Mouse (Mus musculus) brown adipose tissue, adult 24 weeks (tissue): Measurements from ENCODE around the gene Ripply1. TPM values are rescaled to one million over a fixed set of nuclear protein-coding genes. Genes with fewer than 3 reads are reported as not detected.

ENCODE experiments used
- H3K27ac ChIP-seq: fragments of 200-500 bp; replicated peaks from 2 replicates; pipeline ENCODE4 v1.5.1; 2012; ENCODE audit warnings: low read depth, mild to moderate bottlenecking, low read length
- H3K4me1 ChIP-seq: fragments of 200-500 bp; 2 replicates; pipeline ENCODE4 v1.6.1; 2012; ENCODE audit warnings: low read length, mixed read lengths; ENCODE audit not compliant: control insufficient read depth, insufficient read depth, insufficient read length
- H3K4me3 ChIP-seq: fragments of 200-500 bp; 2 replicates; pipeline ENCODE4 v1.5.1; 2012; ENCODE audit warnings: low read depth, mild to moderate bottlenecking, low read length, moderate library complexity; ENCODE audit not compliant: insufficient read depth
- polyA plus RNA-seq: library from polyadenylated mRNA; stranded (reverse); fragments of >200 nt; gene quantifications from 2 replicates; pipeline ENCODE4 v1.2.4, GENCODE M21; 2012; ENCODE audit not compliant: missing spikeins, insufficient read depth, insufficient read length

The Ripply1 gene
- polyA plus RNA-seq, 1 experiment = not detected

DNA sequence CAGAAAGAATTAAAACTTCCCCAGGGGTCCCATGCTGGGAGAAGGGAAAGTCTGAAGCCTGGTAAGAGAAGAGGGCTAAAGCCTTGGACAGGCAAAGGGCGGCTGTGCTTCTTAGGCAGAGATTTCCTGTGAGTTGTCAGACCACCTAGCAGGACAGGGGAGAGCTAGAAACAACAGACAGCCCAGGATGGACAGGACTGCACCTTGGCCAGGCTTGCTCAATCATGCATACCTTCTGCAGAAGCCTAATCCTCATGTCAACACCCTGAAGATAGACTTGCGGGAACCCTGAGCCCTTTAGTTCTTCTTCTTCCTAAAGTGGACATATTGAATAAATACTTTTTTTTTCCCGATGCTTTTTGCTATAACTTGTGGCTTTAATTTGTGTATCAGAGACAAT lies 17.8 kb upstream of the Ripply1 start:
- Histone ChIP-seq H3K4me1 (no peaks in the 10 kb centered on the region; the same call in 1 of the 2 replicates), H3K4me3 (no peak overlapping the region), H3K27ac (no peak overlapping the region)

DNA sequence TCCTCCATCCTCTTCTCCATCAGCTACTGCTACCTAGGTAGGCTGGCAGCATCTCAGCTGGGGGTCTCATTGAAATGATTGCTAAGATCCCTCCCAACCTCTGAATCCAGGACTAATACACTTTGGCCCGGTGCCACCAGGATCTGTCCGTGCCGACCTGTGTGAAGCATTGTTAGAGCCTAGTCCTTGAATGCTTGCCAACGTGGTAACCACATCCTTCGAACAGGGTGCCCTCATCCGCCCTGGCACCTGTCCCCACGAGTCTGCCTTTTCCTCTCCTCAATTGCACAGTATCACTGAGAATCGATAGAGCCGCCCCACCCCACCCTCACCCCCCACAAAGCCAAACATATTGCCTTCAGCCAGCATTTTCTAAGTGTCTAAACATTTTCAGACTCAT lies 15.7 kb upstream of the Ripply1 start:
- H3K27ac ChIP-seq = no peak overlapping the region
- H3K4me3 ChIP-seq = no peak overlapping the region
- H3K4me1 ChIP-seq = no peaks in the 10 kb centered on the region; the same call in 1 of the 2 replicates

DNA sequence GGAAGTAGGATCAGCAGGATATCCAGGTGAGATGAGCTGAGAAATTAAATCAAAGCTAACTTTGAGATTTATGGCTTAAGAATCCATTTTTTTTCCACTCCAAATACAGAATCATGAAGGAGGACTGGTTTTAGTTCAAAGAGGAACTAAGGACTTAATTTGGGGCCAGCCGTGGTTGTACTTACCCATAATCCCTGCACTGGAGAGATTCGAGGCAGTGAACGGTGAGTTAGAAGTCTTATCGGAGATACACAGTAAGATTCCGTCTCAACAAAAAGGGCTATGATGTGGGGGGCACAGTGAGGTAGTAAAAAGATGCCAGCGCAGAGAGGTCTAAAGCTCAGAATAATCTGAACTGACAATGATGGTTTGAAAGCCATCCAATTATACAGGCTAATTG lies 13.9 kb upstream of the Ripply1 start:
- H3K27ac ChIP-seq = no peak overlapping the region
- H3K4me3 ChIP-seq = no peak overlapping the region
- H3K4me1 ChIP-seq = no peaks in the 10 kb centered on the region; the same call in 1 of the 2 replicates

DNA sequence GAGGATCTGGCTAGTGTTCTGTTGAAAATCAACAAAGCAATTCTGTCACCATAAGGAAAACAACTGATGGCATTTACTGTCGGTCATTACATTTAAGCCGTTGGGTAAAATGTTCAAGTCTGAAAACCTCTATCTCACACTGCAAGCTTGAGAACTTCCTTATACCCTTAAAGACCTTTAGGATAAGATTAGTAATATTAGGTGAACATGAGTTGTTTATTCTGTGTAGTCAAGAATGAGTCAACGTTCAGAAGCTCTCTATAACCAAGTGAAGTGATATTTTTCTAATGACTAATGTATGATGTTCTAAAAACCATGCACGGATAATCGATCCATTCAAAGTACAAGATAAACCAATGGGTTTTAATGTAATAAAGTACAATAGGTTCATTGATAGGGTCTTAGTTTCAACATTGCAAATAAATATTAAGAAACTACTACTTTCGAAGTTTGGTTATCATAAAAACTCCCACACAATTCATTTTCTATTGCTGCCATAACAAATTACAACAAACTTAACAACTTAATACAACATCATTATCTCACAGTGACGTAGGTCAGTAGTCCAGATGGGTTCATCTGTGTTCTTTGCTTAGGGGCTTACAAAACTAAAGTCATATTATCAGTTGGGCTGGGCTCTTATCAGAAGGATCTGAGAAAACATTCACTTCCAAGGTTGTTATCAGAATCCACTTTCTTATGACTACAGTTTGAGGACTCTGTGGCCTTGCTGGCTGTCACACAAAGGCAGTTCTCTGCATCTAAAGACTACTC lies 12.1 kb upstream of the Ripply1 start:
- Histone ChIP-seq H3K4me1 (no peaks in the 10 kb centered on the region), H3K27ac (no peak overlapping the region), H3K4me3 (no peak overlapping the region)

DNA sequence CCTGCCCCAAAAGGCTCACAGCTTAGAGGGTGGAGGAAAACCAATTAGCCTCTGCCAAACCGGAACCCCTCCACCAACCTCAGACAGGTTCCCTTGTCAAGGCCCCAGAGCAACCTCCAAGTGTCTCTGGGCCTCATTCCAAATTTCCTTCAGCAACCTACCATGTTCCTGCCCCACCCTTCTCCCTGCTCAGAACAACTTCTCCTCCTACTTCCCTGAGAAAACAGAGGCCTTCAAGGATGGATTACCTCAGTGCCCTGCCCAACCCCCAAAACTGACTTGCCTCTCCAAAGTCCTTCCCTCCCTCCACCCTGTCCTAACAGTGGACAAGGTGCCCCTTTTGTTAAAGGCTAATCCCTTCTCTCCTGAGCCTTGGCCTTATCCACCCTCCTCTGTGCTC lies 3.6 kb upstream of the Ripply1 start:
- Histone ChIP-seq H3K27ac (no peak overlapping the region), H3K4me1 (no peaks in the 10 kb centered on the region)

DNA sequence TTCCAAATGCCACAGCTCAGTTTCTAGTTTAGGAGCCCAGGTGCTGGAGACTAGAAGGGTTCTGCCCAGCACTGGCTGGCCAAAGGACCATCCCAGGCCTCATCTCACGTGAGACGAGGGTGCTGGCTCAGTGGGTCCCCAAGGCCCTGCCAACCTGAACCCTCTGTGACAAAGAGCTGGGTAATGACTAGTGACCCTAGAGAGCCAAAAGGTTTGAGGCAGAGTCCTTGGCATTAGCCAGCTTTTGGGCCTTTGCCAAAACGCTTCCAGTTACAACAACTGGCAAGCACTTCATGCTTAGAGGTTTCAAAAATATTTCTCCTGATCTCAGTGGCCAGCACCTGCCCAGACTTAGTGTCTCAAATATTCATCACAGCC lies 881 bp upstream of the Ripply1 start:
- Histone ChIP-seq H3K4me1 (no peaks in the 10 kb centered on the region), H3K4me3 (no peak overlapping the region), H3K27ac (no peak overlapping the region)

More for the DNA sequence above, 3.6 kb upstream of the Ripply1 start:
- H3K4me3 ChIP-seq = no peak overlapping the region

DNA sequence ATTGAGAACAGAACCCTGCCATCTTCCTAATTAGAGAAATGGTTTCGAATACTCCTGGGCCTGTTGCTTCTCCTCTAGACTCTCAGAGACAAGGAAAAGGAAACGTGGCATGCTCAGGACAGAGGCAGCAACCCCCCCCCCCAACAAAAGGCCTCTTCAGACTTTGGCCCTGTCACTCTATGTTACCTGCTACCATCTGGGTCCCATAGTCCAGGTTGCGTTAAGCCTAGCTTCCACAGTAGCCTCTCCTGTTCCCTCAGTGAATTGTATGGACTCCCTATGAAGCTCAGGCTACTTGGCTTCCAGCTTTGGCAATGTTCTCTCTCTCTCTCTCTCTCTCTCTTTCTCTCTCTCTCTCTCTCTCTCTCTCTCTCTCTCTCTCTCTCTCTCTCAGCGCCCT lies 590 bp downstream of the Ripply1 start:
- Histone ChIP-seq H3K4me3 (no peak overlapping the region), H3K27ac (no peak overlapping the region), H3K4me1 (no peaks in the 10 kb centered on the region)

DNA sequence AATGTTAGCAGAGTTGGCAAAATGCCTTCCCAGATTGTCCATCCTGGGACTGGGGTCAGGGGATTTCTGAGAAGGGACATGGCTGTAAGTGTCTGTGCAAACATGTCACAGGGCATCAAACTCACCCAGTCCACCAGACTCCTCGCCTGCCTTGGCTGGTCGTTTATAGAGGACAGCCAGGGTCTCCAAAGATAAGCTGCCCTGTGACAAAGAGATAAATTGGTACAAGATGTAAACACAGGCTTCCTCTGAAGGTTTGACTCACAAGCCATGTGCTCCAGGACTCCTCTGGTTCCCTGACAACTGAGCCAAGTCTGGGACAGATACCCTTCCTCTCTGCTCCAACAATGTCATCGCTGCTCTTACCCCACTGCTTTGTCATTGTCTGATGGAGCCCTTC lies 1.2 kb downstream of the Ripply1 start:
- no peaks in the 10 kb centered on the region for H3K4me1 ChIP-seq
- no peak overlapping the region for H3K4me3 ChIP-seq
- no peak overlapping the region for H3K27ac ChIP-seq

DNA sequence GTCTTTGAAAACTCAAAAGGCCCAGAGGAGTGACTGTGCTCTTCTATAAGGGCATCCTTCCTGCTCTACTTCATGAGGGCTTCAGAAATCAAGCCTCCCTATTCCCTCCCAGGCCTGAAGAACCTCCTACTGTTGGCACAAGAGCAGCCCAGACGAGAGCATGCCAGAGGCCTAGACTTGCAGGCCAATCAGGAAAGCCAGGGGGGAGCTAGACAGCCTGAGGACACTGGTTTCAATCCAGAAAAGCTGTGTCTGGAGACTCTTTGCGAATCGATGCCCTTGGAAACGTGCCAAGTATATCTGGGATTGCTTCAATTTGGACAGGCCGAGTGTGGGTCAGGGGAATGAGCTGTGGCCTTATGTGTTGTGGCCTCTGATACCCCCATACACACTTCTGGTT lies 2.8 kb downstream of the Ripply1 start:
- Histone ChIP-seq H3K4me3 (no peak overlapping the region), H3K4me1 (no peaks in the 10 kb centered on the region), H3K27ac (no peak overlapping the region)

DNA sequence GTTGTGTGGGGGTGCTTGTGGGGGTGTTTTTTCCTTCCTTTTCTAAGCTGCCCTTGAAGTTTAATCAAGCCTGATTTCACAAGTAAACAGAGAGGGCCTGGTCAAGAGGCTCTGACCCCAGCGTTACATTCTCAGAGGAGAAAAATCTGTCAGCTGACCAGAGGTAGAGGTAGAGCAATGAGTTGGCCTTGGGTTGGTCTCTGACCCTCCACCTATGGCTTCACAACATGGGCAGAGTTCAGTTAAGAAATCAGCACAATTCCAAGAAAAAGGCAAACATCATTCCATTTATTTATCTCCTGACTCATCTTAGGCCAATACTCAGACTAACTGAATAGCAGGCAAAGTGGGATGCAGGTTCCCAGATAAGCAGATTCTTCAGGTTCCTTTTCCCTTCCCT lies 3.3 kb downstream of the Ripply1 start:
- Histone ChIP-seq H3K4me1 (no peaks in the 10 kb centered on the region), H3K27ac (no peak overlapping the region), H3K4me3 (no peak overlapping the region)

DNA sequence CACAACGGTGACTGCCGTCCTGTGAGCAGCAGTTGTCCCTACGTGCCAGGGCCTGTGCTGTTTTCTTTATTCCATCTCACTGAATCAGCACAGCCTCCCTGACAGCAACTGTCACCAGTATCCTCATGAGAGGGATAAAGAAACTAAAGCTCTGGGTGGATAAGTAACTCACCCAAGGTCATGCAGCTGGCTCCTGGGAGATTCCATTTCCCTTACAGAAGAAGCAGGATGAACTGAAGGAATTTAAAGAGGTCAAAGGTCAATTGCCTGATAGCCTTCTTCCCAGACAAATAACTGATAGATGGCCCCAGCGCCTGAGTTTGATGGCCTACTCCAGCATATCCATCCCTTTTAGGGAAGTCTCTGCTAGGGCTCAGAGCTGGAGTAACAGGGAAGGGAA lies 4.8 kb downstream of the Ripply1 start:
- no peak overlapping the region for H3K4me3 ChIP-seq
- no peak overlapping the region for H3K27ac ChIP-seq
- H3K4me1 ChIP-seq = no peaks in the 10 kb centered on the region

DNA sequence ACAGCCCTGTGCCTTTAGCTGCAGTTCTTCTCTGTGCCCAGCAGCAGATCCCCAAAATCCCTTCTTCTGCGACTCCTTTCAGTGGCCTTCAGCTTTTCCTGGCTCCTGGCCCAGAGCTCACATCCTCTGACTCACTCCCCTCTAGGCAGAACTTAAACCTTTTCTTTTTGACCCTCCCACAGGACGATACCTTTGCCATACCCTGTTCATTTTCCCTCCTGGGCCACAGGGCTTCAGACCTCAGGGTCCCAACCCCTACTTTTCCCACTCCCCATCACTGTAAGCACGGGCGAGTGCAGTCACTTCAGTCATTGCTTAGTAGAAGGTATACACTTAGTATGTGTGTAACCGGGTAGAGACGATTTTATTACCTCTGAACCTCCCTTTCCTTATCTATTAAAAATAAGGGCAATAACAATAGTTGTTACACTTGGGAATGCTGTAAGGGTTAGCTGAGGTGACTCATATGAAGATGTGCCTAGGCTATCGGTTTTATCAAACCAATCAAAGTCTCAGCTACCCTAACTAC lies 7.0 kb downstream of the Ripply1 start:
- Histone ChIP-seq H3K4me3 (no peak overlapping the region), H3K27ac (no peak overlapping the region), H3K4me1 (no peaks in the 10 kb centered on the region)

DNA sequence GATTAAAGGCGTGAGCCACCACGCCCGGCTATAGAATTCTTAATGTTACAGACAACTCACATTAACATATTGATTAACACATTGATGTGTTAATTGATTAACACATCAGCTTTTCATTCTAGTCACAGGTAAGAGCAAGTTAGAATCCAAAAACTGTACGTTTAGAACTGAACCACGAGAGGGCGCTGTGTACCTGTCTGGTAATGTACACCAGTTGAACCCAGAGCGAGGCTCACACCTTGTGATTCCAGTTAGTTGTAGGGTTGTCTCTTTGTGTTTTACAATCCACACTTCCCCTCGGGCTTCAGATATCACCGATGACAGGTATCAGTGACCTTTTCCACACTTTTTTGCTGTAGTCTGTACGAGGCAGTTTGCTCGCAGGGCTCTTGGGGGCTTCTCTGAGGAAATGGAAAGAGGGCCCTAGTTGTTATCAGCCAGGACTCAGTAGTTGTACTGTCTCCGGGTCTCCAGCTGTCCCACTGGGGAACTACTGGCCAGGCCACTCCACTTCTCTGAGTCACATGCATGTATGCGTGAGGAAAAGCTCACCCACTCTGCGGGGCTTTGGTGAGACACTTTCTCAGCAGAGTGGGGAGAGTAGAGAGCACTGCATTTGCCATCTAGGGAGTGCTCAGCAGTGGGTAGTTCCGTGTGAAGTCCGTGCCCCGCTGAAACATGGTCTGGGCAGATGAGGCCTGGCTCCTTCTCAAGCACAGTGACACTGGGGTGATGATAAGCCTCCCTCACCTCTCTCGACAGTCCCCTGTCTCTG lies 7.7 kb downstream of the Ripply1 start:
- Histone ChIP-seq H3K27ac (no peak overlapping the region), H3K4me3 (no peak overlapping the region), H3K4me1 (no peaks in the 10 kb centered on the region)

DNA sequence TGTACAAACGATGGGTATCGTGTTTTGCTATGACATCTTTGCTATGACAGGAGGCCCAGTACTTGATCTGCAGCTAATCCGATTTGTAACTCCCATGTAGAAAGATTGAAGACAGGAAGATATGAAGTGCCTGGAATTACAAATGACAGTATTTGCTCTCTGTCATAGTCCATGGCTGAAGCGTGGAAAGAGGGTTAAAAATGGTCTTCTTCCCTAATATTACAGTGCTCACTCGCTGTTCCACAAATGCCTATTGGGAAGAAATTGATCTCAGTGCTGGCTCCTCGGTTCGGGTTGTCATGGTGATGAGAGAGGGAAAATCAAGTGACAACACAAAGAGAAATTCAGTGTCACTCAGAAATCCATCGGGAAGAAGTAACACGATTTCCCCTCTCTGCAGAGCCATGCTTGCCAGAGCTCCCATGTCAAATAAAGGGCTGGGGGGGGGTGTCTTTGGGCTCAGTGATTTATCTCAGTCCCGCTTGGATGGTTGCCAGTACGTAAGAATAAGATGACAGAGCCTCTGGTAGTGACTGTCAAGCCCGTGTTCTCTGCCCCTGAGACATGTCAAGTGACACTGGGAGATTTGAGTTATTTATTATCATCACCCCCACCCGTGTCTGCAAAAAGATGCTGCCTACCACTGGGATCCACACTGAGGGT lies 12.0 kb downstream of the Ripply1 start:
- Histone ChIP-seq H3K27ac (no peak overlapping the region), H3K4me1 (no peaks in the 10 kb centered on the region), H3K4me3 (no peak overlapping the region)

DNA sequence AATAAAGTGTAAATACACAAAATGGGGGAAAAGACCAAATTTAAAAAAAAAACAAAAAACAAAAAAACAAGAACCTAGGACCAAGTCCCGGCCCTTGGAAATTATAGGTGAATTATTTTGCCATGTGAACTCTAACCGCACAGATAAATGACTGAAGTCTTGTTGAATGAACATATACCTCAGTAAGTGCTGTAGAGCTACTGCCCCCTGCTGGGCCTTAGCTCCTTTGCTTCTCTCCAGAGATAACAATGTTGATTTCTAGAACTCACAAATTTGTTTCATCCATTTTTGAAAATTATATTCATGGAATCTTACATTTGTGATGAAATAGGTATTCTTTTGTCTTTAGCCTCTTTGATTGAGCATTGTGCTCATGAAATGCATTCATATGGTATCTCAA lies 19.6 kb downstream of the Ripply1 start:
- Histone ChIP-seq H3K27ac (no peak overlapping the region), H3K4me3 (no peak overlapping the region), H3K4me1 (no peaks in the 10 kb centered on the region)
